Mouse (Mus musculus): ENCODE data around the gene Sox5. TPM values are rescaled to one million over a fixed set of nuclear protein-coding genes. Genes with fewer than 3 reads are reported as not detected.

Sox5 gene
- 0.10 TPM in 1 of 2 replicates, not detected in the other for total RNA-seq (2015)
- total RNA-seq (2017): 0.17 TPM in 1 of 2 replicates, not detected in the other

GRCm38 (mm10) chr6:144781431-144782030 lies at the start of gene Sox5:
Gene Sox5, minus strand, starts transcription at chr6:144781977.
- peak; percentile 58 for ATAC-seq (replicated peaks; ENCODE audit: poor library complexity)

GRCm38 (mm10) chr6:144825018-144825602 lies 43.3 kb upstream of the Sox5 start:
- ATAC-seq (replicated peaks; ENCODE audit: poor library complexity): no peak

GRCm38 (mm10) chr6:144824153-144824552 lies 42.4 kb upstream of the Sox5 start:
- ATAC-seq (replicated peaks; ENCODE audit: poor library complexity): no peak

- peak; percentile 33 for ATAC-seq (replicated peaks; ENCODE audit: poor library complexity)
These were observed 40.8 kb upstream of the Sox5 start for GRCm38 (mm10) chr6:144822594-144822993.

- no peak for ATAC-seq (replicated peaks; ENCODE audit: poor library complexity)
These were observed 39.2 kb upstream of the Sox5 start for GRCm38 (mm10) chr6:144821019-144821418.

- ATAC-seq (replicated peaks; ENCODE audit: poor library complexity): peak; percentile 89
These were observed 36.2 kb upstream of the Sox5 start for GRCm38 (mm10) chr6:144818016-144818415.

GRCm38 (mm10) chr6:144817329-144817932 lies 35.7 kb upstream of the Sox5 start:
- ATAC-seq (replicated peaks; ENCODE audit: poor library complexity): peak; percentile 49

GRCm38 (mm10) chr6:144815542-144815941 lies 33.8 kb upstream of the Sox5 start:
- ATAC-seq (replicated peaks; ENCODE audit: poor library complexity): no peak

GRCm38 (mm10) chr6:144814931-144815364 lies 33.2 kb upstream of the Sox5 start:
- ATAC-seq (replicated peaks; ENCODE audit: poor library complexity): no peak

GRCm38 (mm10) chr6:144804321-144804720 lies 22.5 kb upstream of the Sox5 start:
- ATAC-seq (replicated peaks; ENCODE audit: poor library complexity): peak; percentile 74

- ATAC-seq (replicated peaks; ENCODE audit: poor library complexity): no peak
These were observed 21.3 kb upstream of the Sox5 start for GRCm38 (mm10) chr6:144803063-144803462.

GRCm38 (mm10) chr6:144794356-144794755 lies 12.6 kb upstream of the Sox5 start:
- no peak for ATAC-seq (replicated peaks; ENCODE audit: poor library complexity)

- ATAC-seq (replicated peaks; ENCODE audit: poor library complexity): no peak
These were observed 11.1 kb upstream of the Sox5 start for GRCm38 (mm10) chr6:144792871-144793270.

- no peak for ATAC-seq (replicated peaks; ENCODE audit: poor library complexity)
These were observed 1.5 kb upstream of the Sox5 start for GRCm38 (mm10) chr6:144783295-144783694.

GRCm38 (mm10) chr6:144782866-144783265 lies 1.1 kb upstream of the Sox5 start:
- no peak for ATAC-seq (replicated peaks; ENCODE audit: poor library complexity)

GRCm38 (mm10) chr6:144782031-144782857 lies 467 bp upstream of the Sox5 start:
- 0 out of 2 replicates have a peak, but pooled peaks have one; percentile 4 for ATAC-seq (replicated peaks; ENCODE audit: poor library complexity)

GRCm38 (mm10) chr6:144780608-144781285 lies 1.0 kb downstream of the Sox5 start:
- no peak for ATAC-seq (replicated peaks; ENCODE audit: poor library complexity)

GRCm38 (mm10) chr6:144779945-144780607 lies 1.7 kb downstream of the Sox5 start:
- ATAC-seq (replicated peaks; ENCODE audit: poor library complexity): no peak

GRCm38 (mm10) chr6:144777356-144778035 lies 4.3 kb downstream of the Sox5 start:
- ATAC-seq (replicated peaks; ENCODE audit: poor library complexity): no peak

GRCm38 (mm10) chr6:144773736-144774135 lies 8.0 kb downstream of the Sox5 start:
- ATAC-seq (replicated peaks; ENCODE audit: poor library complexity): no peak
